Mouse (Mus musculus) neural tube, embryonic 11.5 days (tissue): Measurements from ENCODE around the gene Prok2. TPM values are rescaled to one million over a fixed set of nuclear protein-coding genes. Genes with fewer than 3 reads are reported as not detected.

Experiments
- ATAC-seq: fragments of 200-750 bp; cut with Nextera tagmentation; 2 replicates; pipeline ENCODE4 v1.8.0; 2017; ENCODE audit warnings: moderate number of reproducible peaks, mild to moderate bottlenecking, moderate TSS enrichment, moderate library complexity; ENCODE audit not compliant: insufficient read depth, low FRiP score, low TSS enrichment
- DNase-seq: peaks from one replicate; pipeline ENCODE4 v3.0.0-alpha.2; 2015; ENCODE audit warnings: low spot score
- H3K27ac ChIP-seq: fragments of 300-500 bp; sonication (generic); 2 replicates; pipeline ENCODE4 v1.5.1; 2014; ENCODE audit warnings: low read depth, mild to moderate bottlenecking, low read length
- H3K27me3 ChIP-seq: fragments of 300-500 bp; sonication (generic); 2 replicates; pipeline ENCODE4 v1.6.1; 2014; ENCODE audit warnings: mild to moderate bottlenecking, low read length, mixed read lengths; ENCODE audit not compliant: control insufficient read depth, insufficient read depth
- H3K36me3 ChIP-seq: fragments of 300-500 bp; sonication (generic); 2 replicates; pipeline ENCODE4 v1.6.1; 2014; ENCODE audit warnings: mild to moderate bottlenecking, low read length, moderate library complexity, mixed read lengths; ENCODE audit not compliant: control insufficient read depth, insufficient read depth
- H3K4me1 ChIP-seq: fragments of 300-500 bp; sonication (generic); 2 replicates; pipeline ENCODE4 v1.6.1; 2014; ENCODE audit warnings: low read length, mixed read lengths; ENCODE audit not compliant: control insufficient read depth, insufficient read depth
- H3K4me2 ChIP-seq: fragments of 300-500 bp; sonication (generic); 2 replicates; pipeline ENCODE4 v1.6.1; 2014; ENCODE audit warnings: low read depth, mild to moderate bottlenecking, moderate library complexity
- H3K4me3 ChIP-seq: fragments of 300-500 bp; sonication (generic); 2 replicates; pipeline ENCODE4 v1.5.1; 2014; ENCODE audit warnings: low read depth, low read length
- H3K9ac ChIP-seq: fragments of 300-500 bp; sonication (generic); 2 replicates; pipeline ENCODE4 v1.6.1; 2014; ENCODE audit warnings: mild to moderate bottlenecking, low read length
- H3K9me3 ChIP-seq: fragments of 300-500 bp; sonication (generic); 2 replicates; pipeline ENCODE4 v1.6.1; 2016; ENCODE audit warnings: low read length; ENCODE audit not compliant: control insufficient read depth
- WGBS: fragments of 180-500 bp; shearing (Covaris S2); extraction: QIAGEN DNeasy Blood & Tissue Kit; methylation state at CpG from one replicate; pipeline ENCODE4 v1.1.7; 2014; 5-methylcytosine and 5-hydroxymethylcytosine counted together
- polyA plus RNA-seq: library from polyadenylated mRNA; unstranded; fragments of >200 nt; fragmentation: Nextera tagmentation; extraction: Ambion mirVana; gene quantifications from 2 replicates; pipeline ENCODE4 v1.2.1, GENCODE M21; 2014

Prok2 gene
- polyA plus RNA-seq, 1 experiment from 2014 or later, result not detected

- DNase-seq (no peak), ATAC-seq (no peak)
- H3K9me3 ChIP-seq, result no peaks in the 10 kb centered on the region
- no peaks in the 10 kb centered on the region for H3K36me3 ChIP-seq
- H3K27me3 ChIP-seq, result no peaks in the 10 kb centered on the region
- H3K9ac ChIP-seq, result no peak overlapping the region
- no peak overlapping the region for H3K27ac ChIP-seq
- no peaks in the 10 kb centered on the region for H3K4me1 ChIP-seq
- no peak overlapping the region for H3K4me3 ChIP-seq
- 86% methylated on average over 5 of the region's 5 CpGs for WGBS
- no peak overlapping the region for H3K4me2 ChIP-seq
Measured at GRCm38 (mm10) chr6:99734666-99735065, 8.5 kb upstream of the Prok2 start.

- Histone ChIP-seq H3K9me3 (no peaks in the 10 kb centered on the region), H3K36me3 (no peaks in the 10 kb centered on the region), H3K27ac (no peak overlapping the region), H3K27me3 (peaks cover 8% of the 10 kb centered on the region; the same call in 1 of the 2 replicates), H3K4me2 (no peak overlapping the region), H3K9ac (no peak overlapping the region), H3K4me1 (no peaks in the 10 kb centered on the region), H3K4me3 (no peak overlapping the region)
- DNase-seq (no peak), ATAC-seq (no peak)
- WGBS, result 74% methylated on average over 8 of the region's 8 CpGs
Measured at GRCm38 (mm10) chr6:99732673-99733072, 6.5 kb upstream of the Prok2 start.

GRCm38 (mm10) chr6:99731926-99732325 lies 5.7 kb upstream of the Prok2 start:
- WGBS, result 79% methylated on average over 4 of the region's 4 CpGs
- no peak overlapping the region for H3K9ac ChIP-seq
- H3K4me2 ChIP-seq, result no peak overlapping the region
- ATAC-seq (no peak), DNase-seq (no peak)
- no peaks in the 10 kb centered on the region for H3K9me3 ChIP-seq
- H3K36me3 ChIP-seq, result no peaks in the 10 kb centered on the region
- H3K27ac ChIP-seq, result no peak overlapping the region
- H3K4me3 ChIP-seq, result no peak overlapping the region
- H3K27me3 ChIP-seq, result peaks cover 13% of the 10 kb centered on the region
- no peaks in the 10 kb centered on the region for H3K4me1 ChIP-seq

- H3K4me3 ChIP-seq, result no peak overlapping the region
- H3K27me3 ChIP-seq, result peaks cover 33% of the 10 kb centered on the region
- H3K4me1 ChIP-seq, result no peaks in the 10 kb centered on the region
- DNase-seq (no peak), ATAC-seq (no peak)
- no peaks in the 10 kb centered on the region for H3K9me3 ChIP-seq
- WGBS, result 79% methylated on average over 4 of the region's 4 CpGs
- H3K4me2 ChIP-seq, result no peak overlapping the region
- H3K27ac ChIP-seq, result no peak overlapping the region
- no peak overlapping the region for H3K9ac ChIP-seq
- H3K36me3 ChIP-seq, result no peaks in the 10 kb centered on the region
Measured at GRCm38 (mm10) chr6:99729853-99730252, 3.7 kb upstream of the Prok2 start.

GRCm38 (mm10) chr6:99726576-99727303 lies 548 bp upstream of the Prok2 start:
- no peak overlapping the region for H3K27ac ChIP-seq
- peaks cover 35% of the 10 kb centered on the region for H3K27me3 ChIP-seq
- no peaks in the 10 kb centered on the region for H3K4me1 ChIP-seq
- H3K4me2 ChIP-seq, result peak overlapping the region; percentile 93
- no peak for ATAC-seq
- WGBS, result 2% methylated on average over 22 of the region's 22 CpGs
- peak overlapping the region; percentile 54 for H3K4me3 ChIP-seq
- H3K36me3 ChIP-seq, result no peaks in the 10 kb centered on the region
- peak; percentile 35 for DNase-seq
- peak overlapping the region; percentile 5 for H3K9ac ChIP-seq
- H3K9me3 ChIP-seq, result no peaks in the 10 kb centered on the region

GRCm38 (mm10) chr6:99722390-99722789 lies 3.8 kb downstream of the Prok2 start:
- H3K4me1 ChIP-seq, result no peaks in the 10 kb centered on the region
- H3K36me3 ChIP-seq, result no peaks in the 10 kb centered on the region
- no peaks in the 10 kb centered on the region for H3K9me3 ChIP-seq
- H3K27me3 ChIP-seq, result peaks cover 27% of the 10 kb centered on the region
- no peak overlapping the region for H3K4me2 ChIP-seq
- no peak for DNase-seq
- 86% methylated on average over 9 of the region's 9 CpGs for WGBS
- no peak overlapping the region for H3K27ac ChIP-seq
- no peak overlapping the region for H3K4me3 ChIP-seq
- no peak overlapping the region for H3K9ac ChIP-seq
- ATAC-seq, result no peak

GRCm38 (mm10) chr6:99721032-99721431 lies 5.2 kb downstream of the Prok2 start:
- Histone ChIP-seq H3K27me3 (peaks cover 13% of the 10 kb centered on the region), H3K27ac (no peak overlapping the region), H3K9me3 (no peaks in the 10 kb centered on the region), H3K4me3 (no peak overlapping the region), H3K4me2 (no peak overlapping the region), H3K9ac (no peak overlapping the region), H3K36me3 (no peaks in the 10 kb centered on the region), H3K4me1 (no peaks in the 10 kb centered on the region)
- ATAC-seq (no peak), DNase-seq (no peak)
- WGBS, result 79% methylated on average over 9 of the region's 9 CpGs

- H3K4me1 ChIP-seq, result no peaks in the 10 kb centered on the region
- H3K27ac ChIP-seq, result no peak overlapping the region
- no peak overlapping the region for H3K4me3 ChIP-seq
- no peak for DNase-seq
- H3K9ac ChIP-seq, result no peak overlapping the region
- H3K9me3 ChIP-seq, result no peaks in the 10 kb centered on the region
- WGBS, result 82% methylated on average over 6 of the region's 6 CpGs
- ATAC-seq, result no peak
- no peaks in the 10 kb centered on the region for H3K36me3 ChIP-seq
- no peaks in the 10 kb centered on the region for H3K27me3 ChIP-seq
- H3K4me2 ChIP-seq, result no peak overlapping the region
Measured at GRCm38 (mm10) chr6:99715913-99716312, 10.3 kb downstream of the Prok2 start.

GRCm38 (mm10) chr6:99715191-99715590 lies 11.0 kb downstream of the Prok2 start:
- 64% methylated on average over 6 of the region's 6 CpGs for WGBS
- Histone ChIP-seq H3K27me3 (no peaks in the 10 kb centered on the region), H3K9ac (no peak overlapping the region), H3K4me1 (no peaks in the 10 kb centered on the region), H3K9me3 (no peaks in the 10 kb centered on the region), H3K36me3 (no peaks in the 10 kb centered on the region), H3K4me2 (no peak overlapping the region), H3K27ac (no peak overlapping the region), H3K4me3 (no peak overlapping the region)
- DNase-seq, result no peak
- no peak for ATAC-seq
